Mouse (Mus musculus): ENCODE data around the gene P4ha1. TPM values are rescaled to one million over a fixed set of nuclear protein-coding genes. Genes with fewer than 3 reads are reported as not detected.

Gene P4ha1
- polyA plus RNA-seq, 1 experiment = 46.3 TPM

DNA sequence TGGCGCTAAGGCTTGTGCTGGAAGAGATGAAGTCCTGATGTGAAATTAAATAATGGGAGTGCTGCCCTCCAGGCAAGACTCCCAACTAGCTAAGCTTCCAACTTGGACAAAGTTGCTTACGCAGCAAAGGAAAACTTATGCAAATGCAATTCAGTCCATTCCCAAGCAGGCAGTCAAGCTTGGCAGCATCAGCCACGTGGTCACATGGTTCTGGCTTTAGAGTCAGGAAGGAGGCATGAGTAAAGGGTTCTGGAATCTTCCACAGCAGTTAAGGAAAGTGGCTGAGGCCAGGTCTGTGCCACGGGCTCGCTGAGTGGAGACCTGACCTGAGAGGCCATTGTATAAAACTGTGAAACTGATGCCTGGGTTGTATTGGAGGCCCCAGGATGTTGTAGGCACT, 37.6 kb upstream of the P4ha1 start:
- H3K27me3 ChIP-seq (ENCODE audit: control insufficient read depth, insufficient read depth, low read length, poor library complexity, severe bottlenecking) = no peaks in the 10 kb centered on the region
- H3K27ac ChIP-seq (ENCODE audit: insufficient read depth, low read length) = no peak overlapping the region
- TF ChIP-seq POLR2A (IDR thresholded peaks at IDR 0.05; ENCODE audit: insufficient read depth, low read length) (no peak), EP300 (IDR thresholded peaks at IDR 0.05; ENCODE audit: insufficient read depth, low read depth, low read length) (no peak), CTCF (IDR thresholded peaks at IDR 0.05; ENCODE audit: low read depth, low read length) (no peak)
- H3K36me3 ChIP-seq (ENCODE audit: control insufficient read depth, insufficient read depth, low read length, poor library complexity, severe bottlenecking) = no peaks in the 10 kb centered on the region
- H3K4me1 ChIP-seq (ENCODE audit: control insufficient read depth, insufficient read depth, low read length) = no peaks in the 10 kb centered on the region
- no peak overlapping the region for H3K4me3 ChIP-seq (ENCODE audit: low read depth, low read length)
- no peaks in the 10 kb centered on the region for H3K9me3 ChIP-seq (replicated peaks; ENCODE audit: control insufficient read depth, insufficient read depth, low read length, poor library complexity, severe bottlenecking)
- no peak overlapping the region for H3K9ac ChIP-seq (ENCODE audit: low read depth, poor library complexity, severe bottlenecking)

DNA sequence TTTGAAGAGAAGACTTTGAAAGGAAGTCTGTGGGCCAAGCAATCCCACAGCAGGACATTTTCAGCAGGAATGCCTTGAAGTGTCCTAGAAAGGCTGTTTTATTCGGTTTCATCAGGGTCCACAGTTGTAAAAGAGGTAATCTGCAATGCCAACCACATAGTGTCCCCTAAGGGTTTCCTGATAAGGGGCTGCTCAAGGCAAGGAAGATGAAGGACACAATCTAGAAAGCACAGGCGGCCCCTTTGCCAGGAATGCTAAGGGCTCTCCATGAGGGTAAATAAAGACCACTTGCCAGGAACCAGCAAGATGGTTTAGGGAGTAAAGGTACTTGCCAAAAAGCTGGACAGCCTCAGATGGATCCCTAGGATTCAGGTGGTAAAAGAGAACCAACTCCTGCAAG, 35.8 kb upstream of the P4ha1 start:
- no peak for TF ChIP-seq EP300 (IDR thresholded peaks at IDR 0.05; ENCODE audit: insufficient read depth, low read depth, low read length)
- no peak for TF ChIP-seq CTCF (IDR thresholded peaks at IDR 0.05; ENCODE audit: low read depth, low read length)
- TF ChIP-seq POLR2A (IDR thresholded peaks at IDR 0.05; ENCODE audit: insufficient read depth, low read length) = no peak
- H3K9me3 ChIP-seq (replicated peaks; ENCODE audit: control insufficient read depth, insufficient read depth, low read length, poor library complexity, severe bottlenecking) = no peaks in the 10 kb centered on the region
- no peaks in the 10 kb centered on the region for H3K36me3 ChIP-seq (ENCODE audit: control insufficient read depth, insufficient read depth, low read length, poor library complexity, severe bottlenecking)
- H3K27me3 ChIP-seq (ENCODE audit: control insufficient read depth, insufficient read depth, low read length, poor library complexity, severe bottlenecking) = no peaks in the 10 kb centered on the region
- H3K9ac ChIP-seq (ENCODE audit: low read depth, poor library complexity, severe bottlenecking) = no peak overlapping the region
- no peaks in the 10 kb centered on the region for H3K4me1 ChIP-seq (ENCODE audit: control insufficient read depth, insufficient read depth, low read length)
- no peak overlapping the region for H3K4me3 ChIP-seq (ENCODE audit: low read depth, low read length)
- H3K27ac ChIP-seq (ENCODE audit: insufficient read depth, low read length) = no peak overlapping the region

DNA sequence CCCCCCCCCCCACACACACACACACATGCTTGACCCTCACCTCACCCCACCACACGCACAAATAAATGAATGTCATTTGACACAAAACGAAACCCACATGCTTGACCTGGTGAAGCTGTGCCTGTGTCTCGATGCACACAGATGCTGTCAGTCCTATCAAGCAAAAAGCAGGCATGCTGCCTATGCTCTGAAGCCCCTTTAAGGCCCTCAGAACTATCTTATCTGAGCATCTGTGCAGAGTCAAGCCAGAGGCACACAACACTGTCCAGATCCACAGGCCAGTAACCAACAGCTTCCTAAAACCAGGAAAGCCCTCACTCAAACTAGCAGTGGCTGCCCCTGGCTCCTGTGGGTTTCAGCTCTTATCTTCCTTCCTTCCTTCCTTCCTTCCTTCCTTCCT, 35.4 kb upstream of the P4ha1 start:
- Histone ChIP-seq H3K27ac (ENCODE audit: insufficient read depth, low read length) (no peak overlapping the region), H3K4me1 (ENCODE audit: control insufficient read depth, insufficient read depth, low read length) (no peaks in the 10 kb centered on the region), H3K36me3 (ENCODE audit: control insufficient read depth, insufficient read depth, low read length, poor library complexity, severe bottlenecking) (no peaks in the 10 kb centered on the region), H3K27me3 (ENCODE audit: control insufficient read depth, insufficient read depth, low read length, poor library complexity, severe bottlenecking) (no peaks in the 10 kb centered on the region), H3K4me3 (ENCODE audit: low read depth, low read length) (no peak overlapping the region), H3K9me3 (replicated peaks; ENCODE audit: control insufficient read depth, insufficient read depth, low read length, poor library complexity, severe bottlenecking) (no peaks in the 10 kb centered on the region), H3K9ac (ENCODE audit: low read depth, poor library complexity, severe bottlenecking) (no peak overlapping the region)
- TF ChIP-seq EP300 (IDR thresholded peaks at IDR 0.05; ENCODE audit: insufficient read depth, low read depth, low read length) = no peak
- TF ChIP-seq CTCF (IDR thresholded peaks at IDR 0.05; ENCODE audit: low read depth, low read length) = no peak
- TF ChIP-seq POLR2A (IDR thresholded peaks at IDR 0.05; ENCODE audit: insufficient read depth, low read length) = no peak

DNA sequence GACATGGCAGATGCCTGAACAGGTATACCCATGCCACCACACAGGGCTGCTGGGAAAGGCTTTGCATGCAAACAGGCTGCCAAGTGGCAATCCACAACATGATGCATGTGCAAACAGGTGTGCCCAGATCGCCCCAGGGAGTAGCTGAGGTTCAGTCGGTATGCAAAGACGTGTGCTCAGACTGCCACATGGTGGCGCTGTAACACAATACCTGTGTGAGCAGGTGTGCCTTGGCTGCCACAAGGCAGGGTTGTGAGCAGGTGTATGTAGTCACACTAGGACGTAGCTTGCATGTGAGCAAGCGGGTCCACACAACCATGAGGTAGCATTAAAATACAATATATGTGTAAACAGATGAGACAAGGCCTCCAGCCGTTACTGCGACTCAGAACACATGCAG, 34.0 kb upstream of the P4ha1 start:
- Histone ChIP-seq H3K36me3 (ENCODE audit: control insufficient read depth, insufficient read depth, low read length, poor library complexity, severe bottlenecking) (no peaks in the 10 kb centered on the region), H3K27me3 (ENCODE audit: control insufficient read depth, insufficient read depth, low read length, poor library complexity, severe bottlenecking) (no peaks in the 10 kb centered on the region), H3K4me3 (ENCODE audit: low read depth, low read length) (no peak overlapping the region), H3K27ac (ENCODE audit: insufficient read depth, low read length) (no peak overlapping the region), H3K9ac (ENCODE audit: low read depth, poor library complexity, severe bottlenecking) (no peak overlapping the region), H3K9me3 (replicated peaks; ENCODE audit: control insufficient read depth, insufficient read depth, low read length, poor library complexity, severe bottlenecking) (no peaks in the 10 kb centered on the region), H3K4me1 (ENCODE audit: control insufficient read depth, insufficient read depth, low read length) (no peaks in the 10 kb centered on the region)
- no peak for TF ChIP-seq POLR2A (IDR thresholded peaks at IDR 0.05; ENCODE audit: insufficient read depth, low read length)
- no peak for TF ChIP-seq CTCF (IDR thresholded peaks at IDR 0.05; ENCODE audit: low read depth, low read length)
- no peak for TF ChIP-seq EP300 (IDR thresholded peaks at IDR 0.05; ENCODE audit: insufficient read depth, low read depth, low read length)

- no peaks in the 10 kb centered on the region for H3K4me1 ChIP-seq (ENCODE audit: control insufficient read depth, insufficient read depth, low read length)
- no peaks in the 10 kb centered on the region for H3K27me3 ChIP-seq (ENCODE audit: control insufficient read depth, insufficient read depth, low read length, poor library complexity, severe bottlenecking)
- H3K27ac ChIP-seq (ENCODE audit: insufficient read depth, low read length) = no peak overlapping the region
- H3K4me3 ChIP-seq (ENCODE audit: low read depth, low read length) = no peak overlapping the region
- no peaks in the 10 kb centered on the region for H3K9me3 ChIP-seq (replicated peaks; ENCODE audit: control insufficient read depth, insufficient read depth, low read length, poor library complexity, severe bottlenecking)
- no peak overlapping the region for H3K9ac ChIP-seq (ENCODE audit: low read depth, poor library complexity, severe bottlenecking)
- TF ChIP-seq CTCF (IDR thresholded peaks at IDR 0.05; ENCODE audit: low read depth, low read length) = no peak
- no peak for TF ChIP-seq POLR2A (IDR thresholded peaks at IDR 0.05; ENCODE audit: insufficient read depth, low read length)
- TF ChIP-seq EP300 (IDR thresholded peaks at IDR 0.05; ENCODE audit: insufficient read depth, low read depth, low read length) = no peak
- no peaks in the 10 kb centered on the region for H3K36me3 ChIP-seq (ENCODE audit: control insufficient read depth, insufficient read depth, low read length, poor library complexity, severe bottlenecking)
These were observed 31.6 kb upstream of the P4ha1 start for GRCm38 (mm10) chr10:59291536-59291935.

- Histone ChIP-seq H3K27ac (ENCODE audit: insufficient read depth, low read length) (no peak overlapping the region), H3K27me3 (ENCODE audit: control insufficient read depth, insufficient read depth, low read length, poor library complexity, severe bottlenecking) (no peaks in the 10 kb centered on the region), H3K36me3 (ENCODE audit: control insufficient read depth, insufficient read depth, low read length, poor library complexity, severe bottlenecking) (no peaks in the 10 kb centered on the region), H3K9ac (ENCODE audit: low read depth, poor library complexity, severe bottlenecking) (no peak overlapping the region), H3K9me3 (replicated peaks; ENCODE audit: control insufficient read depth, insufficient read depth, low read length, poor library complexity, severe bottlenecking) (no peaks in the 10 kb centered on the region), H3K4me3 (ENCODE audit: low read depth, low read length) (no peak overlapping the region), H3K4me1 (ENCODE audit: control insufficient read depth, insufficient read depth, low read length) (no peaks in the 10 kb centered on the region)
- TF ChIP-seq CTCF (IDR thresholded peaks at IDR 0.05; ENCODE audit: low read depth, low read length) (no peak), POLR2A (IDR thresholded peaks at IDR 0.05; ENCODE audit: insufficient read depth, low read length) (no peak), EP300 (IDR thresholded peaks at IDR 0.05; ENCODE audit: insufficient read depth, low read depth, low read length) (no peak)
These were observed 31.0 kb upstream of the P4ha1 start for GRCm38 (mm10) chr10:59292079-59292478.
